Mouse (Mus musculus) stomach, embryonic 15.5 days (tissue): ENCODE measurements around the gene Nxpe3. TPM values are rescaled to one million over a fixed set of nuclear protein-coding genes. Genes with fewer than 3 reads are reported as not detected.
"Not testable (repeated sequence)": the region's sequence is repeated elsewhere in the genome, so short reads cannot be mapped to it uniquely, and the experiment has no call there.

ENCODE experiments used
- ATAC-seq: fragments of 200-750 bp; cut with Nextera tagmentation; 2 replicates; pipeline ENCODE4 v1.8.0; 2017; ENCODE audit warnings: low read depth, moderate number of reproducible peaks, moderate TSS enrichment; ENCODE audit not compliant: insufficient read depth, low FRiP score
- H3K27ac ChIP-seq: fragments of 300-500 bp; sonication (generic); 2 replicates; pipeline ENCODE4 v1.5.1; 2015; ENCODE audit warnings: mild to moderate bottlenecking, inconsistent platforms
- H3K27me3 ChIP-seq: fragments of 300-500 bp; sonication (generic); replicated peaks from 2 replicates; pipeline ENCODE4 v1.6.1; 2015; ENCODE audit warnings: inconsistent platforms
- H3K36me3 ChIP-seq: fragments of 300-500 bp; sonication (generic); 2 replicates; pipeline ENCODE4 v1.6.1; 2015; ENCODE audit warnings: inconsistent platforms
- H3K4me1 ChIP-seq: fragments of 300-500 bp; sonication (generic); 2 replicates; pipeline ENCODE4 v1.6.1; 2015; ENCODE audit warnings: inconsistent platforms
- H3K4me2 ChIP-seq: fragments of 300-500 bp; sonication (generic); 2 replicates; pipeline ENCODE4 v1.6.1; 2015; ENCODE audit warnings: mild to moderate bottlenecking, inconsistent platforms
- H3K4me3 ChIP-seq: fragments of 300-500 bp; sonication (generic); replicated peaks from 2 replicates; pipeline ENCODE4 v1.5.1; 2015; ENCODE audit warnings: inconsistent platforms
- H3K9ac ChIP-seq: fragments of 300-500 bp; sonication (generic); 2 replicates; pipeline ENCODE4 v1.6.1; 2015; ENCODE audit warnings: inconsistent platforms
- H3K9me3 ChIP-seq: fragments of 300-500 bp; sonication (generic); 2 replicates; pipeline ENCODE4 v1.6.1; 2016; ENCODE audit warnings: inconsistent platforms
- WGBS: fragments of 180-500 bp; shearing (Covaris S2); methylation state at CpG from one replicate; pipeline ENCODE4 v1.1.7; 2015; 5-methylcytosine and 5-hydroxymethylcytosine counted together
- polyA plus RNA-seq: library from polyadenylated mRNA; unstranded; fragments of >200 nt; fragmentation: Nextera tagmentation; extraction: Ambion mirVana; gene quantifications from 2 replicates; pipeline ENCODE4 v1.2.1, GENCODE M21; 2015

Gene Nxpe3
- polyA plus RNA-seq, 1 experiment from 2014 or later = 0.74 TPM

GRCm38 (mm10) chr16:55887814-55888583 lies 7.1 kb downstream of the Nxpe3 start:
- H3K9ac ChIP-seq = no peak overlapping the region
- H3K9me3 ChIP-seq = no peaks in the 10 kb centered on the region
- H3K4me2 ChIP-seq = no peak overlapping the region
- no peak overlapping the region for H3K4me3 ChIP-seq
- ATAC-seq = no peak
- 57% methylated on average over 7 of the region's 7 CpGs for WGBS
- no peak overlapping the region for H3K27ac ChIP-seq
- H3K27me3 ChIP-seq = no peaks in the 10 kb centered on the region
- no peaks in the 10 kb centered on the region for H3K4me1 ChIP-seq
- H3K36me3 ChIP-seq = no peaks in the 10 kb centered on the region

GRCm38 (mm10) chr16:55884246-55884645 lies 10.8 kb downstream of the Nxpe3 start:
- Histone ChIP-seq H3K4me1 (no peaks in the 10 kb centered on the region), H3K27me3 (no peaks in the 10 kb centered on the region), H3K4me3 (no peak overlapping the region), H3K36me3 (no peaks in the 10 kb centered on the region), H3K9me3 (no peaks in the 10 kb centered on the region), H3K9ac (no peak overlapping the region), H3K4me2 (no peak overlapping the region), H3K27ac (no peak overlapping the region)
- 86% methylated on average over 11 of the region's 11 CpGs for WGBS
- ATAC-seq = no peak

- Histone ChIP-seq H3K4me3 (no peak overlapping the region), H3K27me3 (no peaks in the 10 kb centered on the region), H3K4me1 (no peaks in the 10 kb centered on the region), H3K9ac (no peak overlapping the region), H3K36me3 (no peaks in the 10 kb centered on the region), H3K4me2 (no peak overlapping the region), H3K9me3 (no peaks in the 10 kb centered on the region), H3K27ac (no peak overlapping the region)
- no peak for ATAC-seq
- WGBS = 64% methylated on average over 6 of the region's 6 CpGs
Observed at GRCm38 (mm10) chr16:55876025-55876424, 19.1 kb downstream of the Nxpe3 start.

- Histone ChIP-seq H3K4me2 (no peak overlapping the region), H3K27me3 (no peaks in the 10 kb centered on the region), H3K9me3 (no peaks in the 10 kb centered on the region), H3K4me1 (no peaks in the 10 kb centered on the region), H3K4me3 (no peak overlapping the region), H3K36me3 (no peaks in the 10 kb centered on the region), H3K27ac (no peak overlapping the region), H3K9ac (no peak overlapping the region)
- WGBS = 65% methylated on average over 4 of the region's 4 CpGs
- ATAC-seq = no peak
Observed at GRCm38 (mm10) chr16:55863832-55864231, 31.3 kb downstream of the Nxpe3 start.

GRCm38 (mm10) chr16:55863149-55863815 lies 31.8 kb downstream of the Nxpe3 start:
- Histone ChIP-seq H3K9me3 (no peaks in the 10 kb centered on the region), H3K4me1 (no peaks in the 10 kb centered on the region), H3K36me3 (no peaks in the 10 kb centered on the region), H3K9ac (no peak overlapping the region), H3K27ac (no peak overlapping the region), H3K4me2 (no peak overlapping the region), H3K27me3 (no peaks in the 10 kb centered on the region), H3K4me3 (no peak overlapping the region)
- WGBS = 24% methylated on average over 7 of the region's 7 CpGs
- ATAC-seq = no peak

GRCm38 (mm10) chr16:55861104-55861503 lies 34.0 kb downstream of the Nxpe3 start:
- Histone ChIP-seq H3K9me3 (no peaks in the 10 kb centered on the region), H3K27ac (no peak overlapping the region), H3K9ac (no peak overlapping the region), H3K36me3 (no peaks in the 10 kb centered on the region), H3K4me1 (no peaks in the 10 kb centered on the region), H3K27me3 (no peaks in the 10 kb centered on the region), H3K4me2 (no peak overlapping the region), H3K4me3 (no peak overlapping the region)
- 75% methylated on average over 3 of the region's 3 CpGs for WGBS
- ATAC-seq = no peak

- H3K9ac ChIP-seq, ATAC-seq, H3K36me3 ChIP-seq, H3K4me2 ChIP-seq, H3K27ac ChIP-seq, H3K4me3 ChIP-seq, H3K4me1 ChIP-seq, H3K27me3 ChIP-seq, H3K9me3 ChIP-seq: not testable (repeated sequence)
- WGBS = 87% methylated on average over 4 of the region's 4 CpGs
Observed at GRCm38 (mm10) chr16:55859421-55859820, 35.7 kb downstream of the Nxpe3 start.

- WGBS = 63% methylated on average over 6 of the region's 6 CpGs
- Histone ChIP-seq H3K9me3 (no peaks in the 10 kb centered on the region), H3K4me3 (no peak overlapping the region), H3K36me3 (no peaks in the 10 kb centered on the region), H3K27me3 (no peaks in the 10 kb centered on the region), H3K4me2 (no peak overlapping the region), H3K9ac (no peak overlapping the region), H3K4me1 (no peaks in the 10 kb centered on the region), H3K27ac (no peak overlapping the region)
- ATAC-seq = no peak
Observed at GRCm38 (mm10) chr16:55858465-55858864, 36.6 kb downstream of the Nxpe3 start.

GRCm38 (mm10) chr16:55852943-55853727 lies 42.0 kb downstream of the Nxpe3 start:
- no peaks in the 10 kb centered on the region for H3K27me3 ChIP-seq
- no peak; the same call in 1 of the 2 replicates for ATAC-seq
- 48% methylated on average over 19 of the region's 19 CpGs for WGBS

GRCm38 (mm10) chr16:55852515-55852914 lies 42.6 kb downstream of the Nxpe3 start:
- WGBS = 44% methylated on average over 4 of the region's 4 CpGs
- Histone ChIP-seq H3K4me1 (no peaks in the 10 kb centered on the region), H3K4me2 (no peak overlapping the region), H3K27ac (no peak overlapping the region), H3K27me3 (no peaks in the 10 kb centered on the region), H3K4me3 (no peak overlapping the region), H3K9me3 (no peaks in the 10 kb centered on the region), H3K9ac (no peak overlapping the region), H3K36me3 (no peaks in the 10 kb centered on the region)
- ATAC-seq = no peak

More at GRCm38 (mm10) chr16:55852943-55853727, 42.0 kb downstream of the Nxpe3 start:
- Histone ChIP-seq H3K27ac (no peak overlapping the region), H3K4me2 (no peak overlapping the region), H3K4me1 (no peaks in the 10 kb centered on the region), H3K36me3 (no peaks in the 10 kb centered on the region), H3K9me3 (no peaks in the 10 kb centered on the region), H3K9ac (no peak overlapping the region), H3K4me3 (no peak overlapping the region)

GRCm38 (mm10) chr16:55850485-55850884 lies 44.6 kb downstream of the Nxpe3 start:
- H3K4me2 ChIP-seq = no peak overlapping the region
- 87% methylated on average over 3 of the region's 3 CpGs for WGBS
- no peaks in the 10 kb centered on the region for H3K4me1 ChIP-seq
- H3K9ac ChIP-seq = no peak overlapping the region
- H3K27ac ChIP-seq = no peak overlapping the region
- no peak overlapping the region for H3K4me3 ChIP-seq
- ATAC-seq = no peak
- H3K9me3 ChIP-seq = no peaks in the 10 kb centered on the region
- H3K36me3 ChIP-seq = no peaks in the 10 kb centered on the region
- H3K27me3 ChIP-seq = no peaks in the 10 kb centered on the region

GRCm38 (mm10) chr16:55847679-55848078 lies 47.4 kb downstream of the Nxpe3 start:
- Histone ChIP-seq H3K4me3 (no peak overlapping the region), H3K27ac (no peak overlapping the region), H3K27me3 (no peaks in the 10 kb centered on the region)

More at GRCm38 (mm10) chr16:55847679-55848078, 47.4 kb downstream of the Nxpe3 start:
- no peak for ATAC-seq
- H3K36me3 ChIP-seq = no peaks in the 10 kb centered on the region; the same call in 1 of the 2 replicates
- no peak overlapping the region for H3K9ac ChIP-seq
- no peaks in the 10 kb centered on the region for H3K9me3 ChIP-seq
- H3K4me2 ChIP-seq = no peak overlapping the region
- 78% methylated on average over 8 of the region's 8 CpGs for WGBS
- H3K4me1 ChIP-seq = no peaks in the 10 kb centered on the region
